Mouse (Mus musculus) B cell, adult 62 days (primary cell): Measurements from ENCODE around the gene Mak. TPM values are rescaled to one million over a fixed set of nuclear protein-coding genes. Genes with fewer than 3 reads are reported as not detected.

Experiments used
- total RNA-seq: library from RNA; stranded (reverse); gene quantifications from 4 replicates; pipeline ENCODE4 v1.2.4, GENCODE M21; 2023

Mak gene
- total RNA-seq = not detected in 4 replicates

DNA sequence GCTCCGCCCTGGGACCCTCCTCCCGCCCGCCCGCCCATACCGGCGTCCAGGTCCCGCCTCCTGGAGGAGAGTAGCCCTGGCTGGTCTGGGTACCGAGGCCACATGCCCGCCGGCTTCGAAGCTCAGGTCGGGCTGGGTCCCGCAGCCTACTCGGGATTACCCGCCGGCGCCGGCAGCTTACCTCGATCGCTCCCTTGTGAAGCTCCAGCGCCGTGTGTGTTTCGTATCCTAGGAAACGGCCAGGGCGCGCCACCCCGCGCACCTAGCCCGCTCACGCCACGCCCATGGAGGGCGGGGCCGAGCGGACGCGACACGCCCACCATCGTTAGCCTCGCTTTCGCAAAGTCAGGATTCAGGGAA lies at the start of gene Mak:
Mak (minus strand) TSS at position 286 of the 360 bp plus-strand sequence.

DNA sequence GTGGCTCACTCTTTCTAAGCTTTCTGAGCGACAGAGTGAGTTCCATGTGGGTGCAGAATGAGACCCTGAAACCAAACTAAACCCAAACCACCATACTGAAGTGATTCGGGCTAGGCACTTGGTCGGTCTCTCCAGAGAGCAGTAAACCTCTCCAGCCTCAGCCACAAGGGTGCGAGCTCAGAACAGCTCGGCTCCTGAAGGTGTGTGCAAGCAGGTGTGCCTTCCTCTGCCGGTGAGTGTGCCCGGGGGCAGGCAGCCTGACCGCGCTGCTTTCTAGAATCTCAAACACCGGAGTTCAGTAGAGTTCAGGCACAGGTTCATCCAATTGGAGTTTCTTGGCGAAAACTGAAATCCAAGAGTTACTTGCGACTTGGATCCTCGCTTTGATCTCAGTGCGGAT lies 34.4 kb upstream of the Mak start, which contains the start of gene Sycp2l:
Sycp2l (plus strand) TSS at position 368 of the 400 bp plus-strand sequence.

DNA sequence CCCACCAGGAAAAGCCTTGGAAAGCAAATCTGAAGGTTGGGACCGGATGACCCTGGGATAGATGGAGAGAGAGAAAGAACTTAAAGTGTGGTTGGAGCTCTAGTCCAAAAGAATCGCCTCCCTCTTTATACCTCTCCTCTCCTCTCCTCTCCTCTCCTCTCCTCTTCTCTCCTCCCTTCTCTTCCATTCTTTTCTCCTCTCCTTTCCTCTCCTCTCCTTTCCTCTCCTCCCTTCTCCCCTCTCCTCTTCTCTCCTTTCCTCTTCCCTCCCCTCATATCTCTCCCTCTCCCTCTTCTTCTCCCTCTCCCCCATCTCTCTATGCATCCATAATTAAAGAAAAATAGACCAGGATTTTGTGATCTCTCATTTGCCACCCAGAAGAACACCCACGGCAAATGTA lies 31.4 kb upstream of the Mak start, which contains the start of gene Gcm2:
Gcm2 (minus strand) TSS at position 101 of the 400 bp plus-strand sequence.

GRCm38 (mm10) chr13:41015829-41016634 lies 63.5 kb downstream of the Mak start, which contains the start of gene Tmem14c:
TSS of gene Tmem14c (plus strand) at chr13:41016292.

GRCm38 (mm10) chr13:41000926-41001639 lies 78.4 kb downstream of the Mak start, which contains the start of gene Pak1ip1:
TSS of gene Pak1ip1 (plus strand) at chr13:41001023.

Other genes starting within 250 kb of the Mak start
- 0.12 TPM in 1 of 4 replicates, not detected in the others for gene Gcnt2, start 220.0 kb downstream of the Mak start, total RNA-seq
- gene Pak1ip1, start 78.7 kb downstream of the Mak start, total RNA-seq = 65.8 to 70.2 TPM (median 67.6 TPM) in 4 replicates
- gene Tmem14c, start 63.4 kb downstream of the Mak start, total RNA-seq = 31.1 to 32.9 TPM (median 31.7 TPM) in 4 replicates
- 0.27 TPM in 1 of 4 replicates, not detected in the others for gene Gcm2, start 31.3 kb upstream of the Mak start, total RNA-seq
- not detected in 4 replicates for gene Sycp2l, start 34.6 kb upstream of the Mak start, total RNA-seq
- gene Elovl2, start 140.7 kb upstream of the Mak start, total RNA-seq = not detected in 4 replicates
- gene Smim13, start 170.1 kb upstream of the Mak start, total RNA-seq = 3.6 to 5.4 TPM (median 4.3 TPM) in 4 replicates
- not detected in 4 replicates for gene Gm17364, start 194.3 kb upstream of the Mak start, total RNA-seq